Mouse (Mus musculus) yolk sac, embryonic 10.5 days (tissue): ENCODE data around the gene Aptx.

Experiments
- DNase-seq: peaks from one replicate; pipeline ENCODE4 v3.0.0-alpha.2; 2017; ENCODE audit warnings: low spot score

The Aptx gene

DNA sequence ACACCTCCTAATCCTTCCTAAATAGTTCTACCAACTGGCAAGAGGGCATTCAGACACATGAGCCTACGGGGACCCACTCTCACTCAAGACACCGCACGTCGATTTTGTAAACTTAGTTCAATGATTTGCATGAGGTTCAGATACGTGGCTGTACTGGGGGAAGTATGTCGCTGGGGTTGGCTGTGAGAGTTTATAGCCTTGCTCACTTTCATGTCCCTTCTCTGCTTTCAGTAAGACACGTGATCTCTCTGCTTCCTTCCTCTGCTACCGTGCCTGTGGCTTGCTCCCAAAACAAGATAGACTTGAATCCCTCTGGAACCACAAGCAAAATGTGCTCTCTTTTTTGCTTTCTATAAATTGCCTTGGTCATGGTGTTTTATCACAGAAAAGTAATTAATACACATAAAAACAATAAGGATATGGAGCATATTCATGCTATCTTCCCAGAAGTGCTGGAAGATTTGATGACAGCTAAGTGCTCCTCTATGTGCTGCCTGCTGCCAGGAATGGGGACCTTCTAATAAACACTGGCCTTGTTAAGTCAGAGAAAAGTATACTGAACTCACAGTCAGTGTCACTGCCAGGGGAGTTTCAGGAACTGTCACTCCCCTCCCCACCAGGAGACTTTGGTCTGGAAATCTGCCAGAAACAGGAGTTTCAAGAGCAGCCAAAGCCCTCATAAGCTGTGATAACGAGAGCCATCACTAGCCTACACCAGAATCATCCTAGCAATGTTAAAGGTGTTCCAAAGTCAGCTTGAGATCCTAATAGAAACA, 36.6 kb downstream of the Aptx start:
- no peak for DNase-seq

DNA sequence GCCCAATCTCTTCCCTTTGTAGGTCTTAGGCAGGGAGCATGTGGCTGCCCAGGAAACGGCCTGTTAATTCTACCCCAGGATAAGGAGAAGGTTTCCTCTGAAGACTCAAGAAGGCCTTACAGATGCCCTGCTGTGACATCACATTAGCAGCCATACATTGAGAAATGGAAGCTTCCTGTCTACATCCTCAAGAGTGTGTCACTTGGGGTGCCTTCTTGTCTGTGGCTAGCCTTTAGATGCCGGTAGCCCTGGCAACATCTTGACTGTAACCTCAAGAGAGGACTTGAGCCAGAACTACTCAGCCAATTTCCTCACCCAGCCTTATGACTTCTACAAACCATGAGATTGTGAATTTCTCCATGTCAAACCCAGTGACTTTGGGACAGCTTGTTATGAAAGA, 51.9 kb downstream of the Aptx start:
- DNase-seq: no peak

DNA sequence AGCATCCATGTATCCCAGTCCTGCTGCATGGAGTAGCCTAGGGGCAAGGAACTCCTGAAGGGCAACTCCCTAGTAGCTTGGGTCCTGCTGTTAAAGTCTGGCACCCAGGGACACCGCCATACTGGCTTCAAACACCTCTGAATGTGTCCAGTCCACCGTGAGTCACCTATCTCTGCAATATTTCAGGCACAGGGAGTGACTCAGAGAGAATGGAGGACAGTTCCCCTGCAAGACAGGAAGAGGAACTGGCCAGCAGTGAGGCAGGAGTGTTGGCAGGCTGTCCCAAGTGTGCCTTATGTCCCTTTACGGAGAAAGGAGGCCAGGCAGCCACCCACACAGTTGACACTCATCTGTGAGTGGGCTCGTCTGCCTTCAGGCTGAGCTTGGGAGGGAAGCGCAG, 53.9 kb downstream of the Aptx start:
- DNase-seq: no peak

DNA sequence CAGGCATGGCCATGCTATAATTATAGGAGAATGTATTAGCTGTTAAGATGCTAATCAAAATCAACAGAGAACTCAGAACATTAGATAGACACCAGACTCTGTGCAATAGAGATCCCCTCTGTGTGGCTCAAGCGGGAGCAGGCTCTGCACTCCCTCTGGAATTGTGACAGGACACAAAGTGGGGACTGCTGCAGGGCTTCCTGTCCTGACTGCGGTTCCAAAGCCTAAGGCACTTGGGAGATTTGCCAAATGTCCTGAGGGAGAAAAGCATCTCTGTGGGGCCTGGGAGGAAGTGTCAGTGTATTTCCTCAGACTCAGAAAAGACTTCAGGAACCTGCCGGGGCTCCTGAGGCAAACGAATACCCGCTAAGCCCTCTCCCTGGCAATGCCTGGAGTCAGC, 59.4 kb downstream of the Aptx start:
- no peak for DNase-seq

DNA sequence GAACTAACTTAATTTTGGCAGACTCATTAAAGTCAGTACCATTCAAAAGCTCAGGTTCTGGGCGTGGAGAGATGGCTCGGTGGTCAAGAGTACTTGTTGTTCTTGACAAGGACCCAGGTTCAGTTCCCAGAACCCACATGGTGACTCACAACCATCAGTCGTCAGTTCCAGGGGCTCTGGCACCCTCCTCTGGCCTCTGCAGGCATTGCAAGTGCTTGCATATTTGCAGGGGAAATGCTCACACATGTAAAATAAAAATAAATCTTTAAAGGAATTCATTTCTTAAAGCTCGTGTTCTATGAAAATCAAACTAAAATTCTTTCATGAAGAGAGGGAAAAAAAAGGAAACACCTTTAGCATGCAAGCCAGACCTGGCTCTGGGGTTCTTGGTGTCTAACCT, 62.0 kb downstream of the Aptx start:
- no peak for DNase-seq
